Mouse (Mus musculus): Measurements from ENCODE around the gene Prkce.

Prkce gene

GRCm38 (mm10) chr17:86615592-86616291 lies 448.2 kb downstream of the Prkce start:
- no peak for DNase-seq (ENCODE audit: low read depth, low spot score)

- DNase-seq (ENCODE audit: low read depth, low spot score) = peak; percentile 18
Measured at GRCm38 (mm10) chr17:86617570-86618237, 450.1 kb downstream of the Prkce start.

- DNase-seq (ENCODE audit: low read depth, low spot score) = no peak
Measured at GRCm38 (mm10) chr17:86618431-86618861, 450.9 kb downstream of the Prkce start.

- no peak for DNase-seq (ENCODE audit: low read depth, low spot score)
Measured at GRCm38 (mm10) chr17:86622862-86623261, 455.3 kb downstream of the Prkce start.

- DNase-seq (ENCODE audit: low read depth, low spot score) = no peak
Measured at GRCm38 (mm10) chr17:86626523-86626922, 458.9 kb downstream of the Prkce start.

GRCm38 (mm10) chr17:86633131-86633530 lies 465.5 kb downstream of the Prkce start:
- DNase-seq (ENCODE audit: low read depth, low spot score) = no peak

- DNase-seq (ENCODE audit: low read depth, low spot score) = no peak
Measured at GRCm38 (mm10) chr17:86637311-86637710, 469.7 kb downstream of the Prkce start.

GRCm38 (mm10) chr17:86639279-86639678 lies 471.7 kb downstream of the Prkce start:
- DNase-seq (ENCODE audit: low read depth, low spot score) = no peak

- no peak for DNase-seq (ENCODE audit: low read depth, low spot score)
Measured at GRCm38 (mm10) chr17:86647226-86647625, 479.6 kb downstream of the Prkce start.

- peak; percentile 41 for DNase-seq (ENCODE audit: low read depth, low spot score)
Measured at GRCm38 (mm10) chr17:86648856-86649435, 481.4 kb downstream of the Prkce start.

- DNase-seq (ENCODE audit: low read depth, low spot score) = no peak
Measured at GRCm38 (mm10) chr17:86650241-86650640, 482.7 kb downstream of the Prkce start.

GRCm38 (mm10) chr17:86651091-86651490 lies 483.5 kb downstream of the Prkce start:
- DNase-seq (ENCODE audit: low read depth, low spot score) = no peak

GRCm38 (mm10) chr17:86652751-86653150 lies 485.2 kb downstream of the Prkce start:
- DNase-seq (ENCODE audit: low read depth, low spot score) = no peak

- DNase-seq (ENCODE audit: low read depth, low spot score) = no peak
Measured at GRCm38 (mm10) chr17:86656369-86656768, 488.8 kb downstream of the Prkce start.

GRCm38 (mm10) chr17:86662301-86662700 lies 494.7 kb downstream of the Prkce start:
- DNase-seq (ENCODE audit: low read depth, low spot score) = no peak

- no peak for DNase-seq (ENCODE audit: low read depth, low spot score)
Measured at GRCm38 (mm10) chr17:86663471-86663870, 495.9 kb downstream of the Prkce start.

- no peak for DNase-seq (ENCODE audit: low read depth, low spot score)
Measured at GRCm38 (mm10) chr17:86667836-86668600, 500.4 kb downstream of the Prkce start.

- no peak for DNase-seq (ENCODE audit: low read depth, low spot score)
Measured at GRCm38 (mm10) chr17:86669641-86670373, 502.2 kb downstream of the Prkce start.

- DNase-seq (ENCODE audit: low read depth, low spot score) = no peak
Measured at GRCm38 (mm10) chr17:86670731-86671130, 503.1 kb downstream of the Prkce start.

GRCm38 (mm10) chr17:86674971-86675370 lies 507.4 kb downstream of the Prkce start:
- DNase-seq (ENCODE audit: low read depth, low spot score) = no peak

- no peak for DNase-seq (ENCODE audit: low read depth, low spot score)
Measured at GRCm38 (mm10) chr17:86676336-86676735, 508.8 kb downstream of the Prkce start.

All from 3T3-L1 (cell line).